Mouse (Mus musculus) layer of hippocampus, postnatal 14 days (tissue): ENCODE measurements around the gene Lrrc9. TPM values are rescaled to one million over a fixed set of nuclear protein-coding genes. Genes with fewer than 3 reads are reported as not detected.
A peak's percentile ranks its signal among the peaks of the same experiment; 100 is the strongest.

Experiments used
- DNase-seq, 2 experiments: peaks; one replicate each; pipeline ENCODE4 v3.0.0; 2021 to 2022; ENCODE audit warnings: low spot score in 2 of 2, mixed read lengths in 1 of 2
- long read RNA-seq, 2 experiments: library from polyadenylated mRNA; stranded (forward); transcript quantifications; one replicate each; pipeline ENCODE4 v2.0.0; 2021
- total RNA-seq, 2 experiments: library from RNA; stranded (reverse); gene quantifications; 2 replicates each; pipeline ENCODE4 v1.2.3; 2021

Gene Lrrc9
- total RNA-seq = 1 to 10 TPM; 1.5 to 1.6 TPM
- long read RNA-seq, experiment 1 = 0 reads
- long read RNA-seq, experiment 2 = 0 reads

DNA sequence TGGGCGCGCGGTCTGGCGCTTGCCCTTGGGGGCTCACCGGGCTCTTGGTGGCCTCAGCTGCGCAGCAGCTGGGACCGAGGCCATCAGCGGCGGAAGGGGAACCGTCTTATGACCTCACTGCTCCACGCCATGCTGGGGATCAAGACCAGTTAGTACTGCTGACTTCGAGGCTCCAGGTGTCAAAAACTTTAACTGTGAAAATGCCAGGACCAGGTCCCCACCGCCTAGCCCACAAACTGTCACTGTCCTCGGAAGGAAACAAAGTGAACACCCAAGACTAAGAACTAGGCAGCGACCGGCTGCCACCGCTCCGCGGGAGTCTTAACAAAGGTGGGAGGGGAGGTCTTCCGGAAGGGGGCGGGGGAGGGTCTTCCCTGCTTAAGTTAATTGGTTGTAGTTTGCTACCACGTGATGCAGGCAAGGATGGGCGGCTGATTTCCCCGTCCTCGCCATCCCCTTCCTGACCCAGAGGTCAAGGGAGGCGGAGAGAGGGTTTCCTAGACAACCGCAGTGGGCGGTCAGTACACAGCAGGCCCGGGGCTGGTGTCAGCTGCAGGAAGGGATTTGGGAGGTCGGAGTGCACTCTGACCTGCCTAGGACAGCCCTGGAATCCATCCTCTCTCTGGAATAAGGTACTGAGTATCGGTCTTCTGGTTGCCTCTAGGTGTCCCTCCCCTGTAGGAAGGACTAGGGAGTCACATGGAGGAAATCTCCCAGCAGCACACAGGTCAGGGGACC is at the start of gene Lrrc9:
Gene Lrrc9 (plus strand): TSS at position 28 of the 738 bp plus-strand sequence.
- DNase-seq = peak in 1 of 2 experiments; percentile 10

DNA sequence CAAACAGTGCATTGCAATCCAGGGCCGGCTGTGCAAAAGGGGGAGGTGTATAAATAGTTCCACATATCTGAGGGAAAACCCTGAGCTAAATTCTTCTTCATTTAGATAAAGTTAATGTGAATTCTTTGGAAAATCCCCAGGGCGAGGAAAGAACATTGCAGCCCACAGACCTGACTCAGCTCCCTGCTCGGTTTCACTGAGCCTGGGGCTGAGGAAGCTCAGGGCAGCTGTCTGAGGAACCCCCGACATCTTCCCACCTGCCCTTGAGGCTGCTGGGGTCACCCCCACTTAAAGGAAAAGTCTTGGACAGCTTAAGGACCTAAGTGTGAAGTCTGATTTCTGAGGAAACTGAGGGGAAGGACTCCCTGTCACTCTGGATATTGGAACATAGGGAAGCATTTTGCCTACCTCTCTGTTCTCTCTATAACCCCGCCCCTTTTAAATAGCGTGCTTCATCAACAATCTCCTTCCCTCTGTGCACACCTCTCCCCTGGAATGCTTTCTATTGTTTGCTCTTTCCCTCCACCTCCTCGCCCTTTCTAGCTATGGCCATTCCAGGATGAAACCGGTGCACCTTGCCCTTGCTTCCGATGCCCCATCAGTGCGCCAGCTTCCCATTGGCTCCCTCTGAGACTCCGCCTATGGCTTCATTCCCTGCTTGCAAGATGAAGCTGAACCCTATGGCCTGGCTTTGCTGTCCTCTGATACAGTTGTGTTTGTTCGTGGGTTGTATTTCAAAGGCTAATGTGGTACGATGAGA is 48.4 kb upstream of the Lrrc9 start:
- no peak for DNase-seq

DNA sequence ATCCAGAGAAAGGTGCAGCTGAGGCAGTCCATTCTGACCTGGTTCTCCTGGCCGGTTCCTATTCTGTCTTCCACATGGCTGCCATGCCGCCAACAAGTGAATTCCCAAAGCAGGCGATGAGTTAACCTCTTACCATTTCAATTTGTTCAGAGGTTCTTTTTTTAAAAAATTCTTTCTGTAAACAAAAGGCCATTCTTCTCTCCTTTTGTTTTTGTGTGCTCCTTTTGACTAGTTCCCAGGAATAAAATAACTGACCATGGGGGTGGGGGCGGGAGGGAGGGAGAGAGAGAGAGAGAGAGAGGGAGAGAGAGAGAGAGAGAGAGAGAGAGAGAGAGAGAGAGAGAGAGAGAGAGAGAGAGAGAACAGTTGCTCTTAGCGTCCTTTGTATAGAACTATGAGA is 36.6 kb upstream of the Lrrc9 start:
- no peak for DNase-seq

DNA sequence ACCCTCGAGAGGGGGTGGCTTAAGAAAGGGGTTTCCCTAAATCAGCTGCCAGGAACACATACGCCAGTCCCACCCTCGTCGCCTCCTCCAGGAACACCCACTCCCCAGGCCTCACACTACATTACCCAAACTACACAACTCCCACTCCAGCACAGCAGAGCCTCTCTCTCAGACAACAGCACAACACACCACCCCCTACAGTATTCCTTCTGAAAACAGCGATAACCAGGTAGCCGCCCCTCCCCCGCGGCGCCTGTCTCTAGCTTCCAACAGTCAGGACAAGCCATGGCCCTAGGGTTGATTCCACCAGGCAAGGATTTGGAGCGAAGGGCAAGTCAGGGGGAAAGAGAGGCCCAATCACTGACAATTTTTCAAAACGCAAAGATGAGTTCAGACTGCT is 34.5 kb upstream of the Lrrc9 start:
- DNase-seq = peak; percentile 19 to 30

DNA sequence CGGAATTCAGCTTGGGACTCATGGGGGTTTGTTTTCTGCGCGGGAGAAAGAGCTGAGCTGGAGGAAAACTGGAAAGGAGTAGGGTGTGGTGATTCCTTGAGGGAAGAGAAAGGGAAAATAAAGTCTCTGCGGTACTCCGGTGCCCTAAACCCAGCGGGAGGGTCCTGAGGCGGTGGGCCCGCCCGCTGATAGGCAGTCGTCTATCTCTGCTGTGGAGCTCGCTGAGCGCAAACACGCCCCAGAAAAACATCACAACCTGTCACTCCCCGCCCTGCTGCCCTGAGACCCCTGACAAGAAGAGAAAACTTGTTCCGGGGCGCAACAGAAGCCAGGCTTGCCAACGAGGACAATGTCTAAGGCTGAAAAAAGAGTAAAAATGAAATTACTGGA is 34.0 kb upstream of the Lrrc9 start:
- DNase-seq = no peak

DNA sequence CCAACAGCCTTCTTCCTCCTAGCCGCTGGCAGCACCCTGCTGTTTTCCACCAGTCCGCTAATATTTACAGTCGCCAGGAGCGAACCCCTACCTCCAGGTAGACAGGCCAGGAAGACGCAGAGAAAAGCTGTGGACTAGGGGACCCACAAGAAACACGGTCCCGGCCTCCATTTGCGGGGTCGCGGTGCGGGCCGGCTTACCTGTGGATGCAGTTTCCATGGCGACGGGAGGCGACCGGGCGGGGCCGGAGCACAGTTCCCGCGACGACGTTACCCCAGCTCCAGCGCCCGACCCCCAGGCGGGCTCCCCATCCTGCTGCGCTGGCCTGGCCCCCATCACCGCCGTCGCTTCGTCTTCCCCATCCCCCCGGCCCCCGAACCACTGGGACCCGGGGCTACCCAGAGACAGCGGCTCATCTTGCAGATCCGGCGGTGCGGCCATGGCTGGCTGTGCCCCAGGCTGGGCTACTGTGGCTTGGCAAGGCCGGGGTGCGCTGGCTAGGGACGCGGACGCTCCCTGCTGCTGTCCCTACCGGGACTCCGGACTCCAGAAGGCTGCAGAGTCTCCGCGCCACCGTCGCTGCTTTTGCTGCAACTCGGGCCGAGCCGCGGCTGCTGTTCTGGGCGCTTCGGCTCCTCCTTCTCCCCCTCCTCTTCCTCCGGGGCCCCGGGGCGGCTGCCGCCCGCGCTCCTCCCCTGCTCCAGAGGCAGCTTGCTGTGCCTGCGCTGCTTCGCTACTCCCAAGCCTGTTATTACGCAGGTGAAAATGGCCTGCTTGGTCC is 33.4 kb upstream of the Lrrc9 start:
- DNase-seq = peak; percentile 64 to 70

DNA sequence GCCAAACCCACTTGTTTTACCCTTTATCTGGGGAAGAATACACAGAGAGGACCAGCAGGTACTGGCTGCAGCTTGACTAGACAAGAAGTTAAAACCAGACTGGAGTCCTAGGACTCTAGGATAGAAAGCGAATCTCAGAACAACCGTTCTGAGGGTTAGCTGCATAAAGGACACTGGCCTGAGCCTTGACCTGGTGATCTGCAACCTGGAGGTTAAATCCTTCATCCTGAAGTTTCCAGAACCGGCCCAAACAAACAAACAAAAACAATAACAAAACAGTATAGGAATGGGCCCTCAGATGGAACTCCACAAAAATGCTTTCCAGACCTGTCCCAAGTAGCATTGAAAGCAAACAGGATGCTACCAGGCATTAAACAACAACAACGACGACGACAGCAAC is 32.7 kb upstream of the Lrrc9 start, which contains the start of gene Rtn1:
Gene Rtn1 (minus strand): TSS at position 101 of the 400 bp plus-strand sequence.
- no peak for DNase-seq

DNA sequence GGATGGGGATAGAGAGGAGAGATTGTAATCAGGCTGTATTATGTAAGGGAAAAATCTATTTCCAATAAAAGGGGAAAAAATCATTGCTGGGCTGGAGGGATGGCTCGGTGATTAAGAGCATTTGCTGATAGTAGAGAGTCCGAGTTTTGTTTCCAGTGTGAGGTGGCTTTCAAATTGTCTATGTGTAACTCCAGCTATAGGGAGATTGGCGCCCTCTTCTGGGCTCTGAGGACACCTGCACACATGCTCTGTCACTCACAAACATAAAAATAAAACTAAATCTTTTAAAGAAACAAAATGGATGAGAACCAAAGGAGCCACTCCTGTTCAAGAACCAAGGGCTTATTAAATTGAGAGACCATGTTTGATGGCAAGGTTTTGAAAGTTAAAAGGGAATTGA is 23.9 kb upstream of the Lrrc9 start:
- peak in 1 of 2 experiments; percentile 30 for DNase-seq

DNA sequence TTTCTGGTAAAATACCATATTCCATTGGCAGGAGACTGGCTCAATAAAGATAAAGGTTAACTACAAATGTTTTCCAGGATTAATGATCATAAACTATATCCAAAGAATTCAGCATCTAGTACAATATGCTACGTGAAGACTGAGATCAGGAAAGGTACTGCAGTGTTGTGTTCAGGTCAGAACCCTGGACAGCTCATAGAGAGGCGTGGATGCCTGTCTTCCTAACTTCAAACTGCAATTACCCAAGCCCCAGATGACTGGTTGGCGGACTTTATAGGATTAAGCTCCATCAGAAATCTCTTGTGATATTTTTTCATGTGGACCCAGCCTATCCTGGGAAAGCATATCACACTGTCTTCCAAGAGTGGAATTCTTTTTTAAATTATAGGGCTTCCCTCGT is 19.0 kb upstream of the Lrrc9 start:
- DNase-seq = no peak

DNA sequence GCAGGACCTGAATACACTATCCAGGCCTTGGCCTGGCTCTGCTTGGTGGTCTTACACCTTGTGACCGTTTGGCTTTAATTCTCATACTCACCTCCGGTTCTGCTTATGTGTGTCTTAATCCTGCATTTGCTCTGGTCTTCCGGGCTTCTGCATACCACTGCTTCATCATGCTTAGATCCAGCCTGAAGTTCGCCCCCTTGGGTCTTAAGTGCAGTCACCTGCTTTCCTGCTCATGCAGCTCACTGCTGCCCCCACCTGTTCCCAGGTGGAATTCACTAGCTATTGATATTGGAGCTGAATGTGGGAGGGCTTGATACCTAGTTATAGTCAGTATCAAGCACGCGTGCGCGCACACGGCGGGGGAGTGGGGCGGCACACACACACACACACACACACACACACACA is 13.9 kb upstream of the Lrrc9 start:
- peak; percentile 71 to 84 for DNase-seq

DNA sequence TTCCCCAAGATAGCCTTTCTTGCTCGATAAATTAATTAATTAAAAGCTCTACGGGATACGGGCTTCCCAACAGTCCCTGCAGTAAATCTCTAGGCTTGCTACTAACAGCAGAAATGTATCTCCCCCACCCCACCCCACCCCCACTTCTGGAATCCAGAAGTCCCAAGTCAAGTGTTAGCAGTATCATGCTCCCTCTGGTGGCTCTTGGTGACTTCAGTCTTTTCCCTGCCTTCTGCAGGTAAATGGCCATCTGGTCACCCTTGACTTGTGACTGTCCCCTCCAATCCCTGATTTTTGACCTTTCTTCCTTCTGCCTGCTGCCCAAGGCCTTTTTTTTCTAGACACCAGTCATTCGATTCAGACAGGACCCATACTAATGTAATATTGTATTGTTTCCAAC is 9.5 kb upstream of the Lrrc9 start:
- DNase-seq = no peak

DNA sequence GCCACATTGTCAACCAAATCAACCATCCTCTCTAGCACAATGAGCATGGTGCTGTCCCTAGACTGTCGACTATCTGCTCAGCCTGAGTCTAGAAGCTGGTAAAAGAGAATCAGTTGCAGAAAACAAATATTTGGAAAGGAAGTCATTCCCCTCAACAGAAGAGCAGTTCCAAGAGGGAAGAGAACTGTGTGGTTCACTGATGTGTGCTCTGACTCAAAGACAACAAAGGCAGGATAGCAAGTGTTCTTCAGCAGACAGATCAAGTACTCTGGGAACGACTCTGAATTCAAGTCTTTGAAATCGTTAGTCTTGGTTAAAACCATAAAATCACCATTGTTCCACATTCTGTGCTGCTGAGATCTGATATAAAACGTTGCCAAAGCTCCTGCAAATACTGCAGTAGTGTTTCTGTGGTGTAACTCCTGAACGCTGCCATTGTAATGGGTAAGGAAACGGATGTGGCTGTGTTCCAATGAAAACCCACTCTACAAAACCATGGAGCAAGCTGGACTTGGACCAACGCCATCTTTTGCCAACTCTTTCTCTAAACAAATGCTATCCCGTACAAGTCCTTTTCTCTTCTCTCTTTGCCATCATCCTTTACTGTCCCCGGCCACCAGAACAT is 8.3 kb upstream of the Lrrc9 start:
- DNase-seq = peak in 1 of 2 experiments; percentile 22

DNA sequence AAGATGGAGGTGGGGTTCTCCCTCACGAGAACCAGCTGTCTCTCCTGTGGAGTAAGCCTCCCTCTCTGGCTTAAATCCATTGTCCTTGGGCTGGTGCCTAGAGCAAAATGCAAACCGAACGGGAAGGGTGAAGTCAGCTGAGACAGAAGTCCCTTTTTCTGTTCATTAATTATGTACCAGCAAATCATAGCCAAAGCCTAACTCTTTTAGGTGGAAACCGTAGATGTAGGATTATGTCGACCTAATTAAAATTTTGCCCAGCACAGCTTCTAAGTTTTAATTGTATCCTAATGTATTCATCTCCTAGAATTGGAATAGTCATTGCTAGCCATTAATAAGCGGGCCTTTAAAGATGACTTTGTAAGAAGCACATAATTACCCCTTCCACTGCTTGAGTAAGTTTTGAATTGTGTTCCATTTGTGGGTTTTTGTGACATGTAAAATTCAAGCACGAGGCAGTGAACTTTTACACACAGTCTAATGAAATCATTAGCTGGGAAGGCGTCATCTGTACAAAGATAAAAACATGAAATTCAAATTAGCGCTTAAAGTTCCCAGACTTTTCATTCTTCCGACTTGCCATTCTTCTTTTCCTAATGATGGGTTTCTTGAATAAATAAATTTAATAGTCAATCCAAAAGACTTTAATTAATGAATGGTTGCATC is 3.9 kb upstream of the Lrrc9 start:
- DNase-seq = peak in 1 of 2 experiments; percentile 9

DNA sequence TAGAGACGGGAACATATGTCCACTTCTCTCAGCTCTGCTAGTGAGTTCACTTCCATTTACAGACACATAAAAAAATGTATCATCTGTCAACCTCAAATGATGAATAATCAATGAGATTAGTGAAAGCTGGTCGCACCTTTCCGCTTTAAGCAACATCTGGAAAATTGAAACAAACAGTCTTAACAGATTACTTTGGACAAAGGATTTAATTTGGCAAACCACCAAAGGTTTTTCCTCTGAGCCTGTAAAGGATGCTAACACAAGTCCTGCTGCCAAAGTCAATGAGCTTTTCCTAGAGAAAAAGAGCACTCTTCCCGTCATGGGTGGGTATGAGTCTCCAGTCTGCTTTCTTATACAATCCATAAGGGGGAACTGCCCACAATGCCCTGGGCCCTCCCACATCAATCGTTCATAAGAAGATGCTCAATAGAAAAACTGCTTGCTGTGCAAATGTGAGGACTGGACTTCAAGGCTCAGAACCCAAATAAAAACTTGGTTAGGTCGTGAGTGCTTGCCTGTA is 2.6 kb upstream of the Lrrc9 start:
- DNase-seq = no peak

DNA sequence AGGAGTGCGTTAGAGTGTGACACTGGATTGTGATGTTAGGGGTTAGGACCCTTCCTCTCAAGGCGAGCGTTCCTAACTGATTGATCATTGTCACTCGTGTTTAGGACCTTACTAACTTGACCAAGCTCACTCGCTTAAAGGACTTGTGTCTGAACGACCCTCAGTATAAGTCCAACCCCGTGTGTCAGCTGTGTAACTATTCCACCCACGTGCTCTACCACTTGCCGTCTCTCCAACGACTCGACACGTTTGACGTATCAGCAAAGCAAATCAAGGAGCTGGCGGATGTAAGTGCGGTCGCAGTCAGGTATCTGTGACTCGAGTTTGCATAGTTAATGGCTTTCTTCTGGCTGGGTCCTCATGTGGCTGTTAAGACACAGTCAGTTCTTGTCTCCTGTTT is 12.3 kb downstream of the Lrrc9 start:
- DNase-seq = no peak

DNA sequence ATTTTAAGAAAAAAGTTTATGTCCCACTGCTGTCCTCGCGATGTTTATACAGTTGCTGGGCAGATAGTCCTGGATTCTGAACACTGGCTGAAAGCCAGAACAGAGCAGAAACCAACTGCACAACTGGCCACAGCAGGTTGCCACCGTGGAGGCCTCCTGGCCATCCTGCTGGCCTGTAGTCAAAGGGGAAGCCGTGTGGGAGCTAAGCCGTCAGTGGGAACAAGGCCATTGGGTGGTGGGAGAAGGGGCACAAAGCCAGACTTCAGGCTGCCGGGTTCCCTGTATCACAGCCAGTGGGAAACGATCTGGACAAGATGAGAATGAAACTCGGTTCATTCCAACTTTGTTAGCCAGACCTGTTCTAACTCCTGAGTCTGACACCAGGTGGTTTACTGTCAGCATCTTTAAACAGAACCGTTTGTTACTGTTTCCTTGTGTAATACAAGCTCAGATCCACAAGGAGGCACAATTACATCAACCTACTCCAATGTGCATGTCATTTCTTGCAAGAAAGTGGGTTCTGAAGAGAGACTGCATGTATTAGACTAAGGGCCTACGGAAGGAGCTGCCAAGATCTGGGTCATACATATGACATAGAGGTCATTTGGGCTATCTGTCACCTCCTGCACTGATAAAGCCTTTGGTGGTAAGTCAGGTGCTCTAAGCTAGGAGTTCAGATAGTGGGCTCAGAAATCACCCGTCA is 19.7 kb downstream of the Lrrc9 start:
- DNase-seq = peak in 1 of 2 experiments; percentile 46

DNA sequence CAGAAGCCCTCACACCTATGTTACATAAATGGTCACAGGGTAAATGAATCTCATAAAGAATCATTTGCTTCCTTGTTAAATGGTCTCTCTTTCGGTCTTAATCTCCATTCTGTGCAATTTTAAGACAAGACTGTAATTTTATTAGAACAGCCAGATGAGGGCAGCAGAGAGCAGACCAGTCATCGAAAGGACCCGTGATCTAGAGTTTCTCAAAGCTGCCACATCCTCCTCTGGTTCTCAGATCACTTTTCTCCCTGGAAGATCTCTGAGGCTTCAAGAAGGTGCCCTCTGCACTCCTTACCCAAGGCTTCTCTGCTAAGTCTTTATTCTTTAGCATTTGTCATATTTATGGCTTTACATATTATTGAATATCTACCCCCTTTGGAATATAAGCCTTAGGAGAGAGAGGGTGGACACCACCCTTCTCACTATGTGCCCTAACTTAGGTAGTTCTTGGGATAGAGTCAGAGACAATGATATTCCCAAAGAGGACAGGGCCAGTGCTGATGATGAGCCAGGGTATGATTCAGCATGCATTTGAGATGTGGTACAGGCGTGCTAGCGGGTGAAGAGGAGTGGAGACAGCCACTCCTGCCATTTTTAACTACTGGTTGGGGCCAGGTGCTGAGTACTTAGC is 20.3 kb downstream of the Lrrc9 start:
- DNase-seq = peak; percentile 35 to 77

DNA sequence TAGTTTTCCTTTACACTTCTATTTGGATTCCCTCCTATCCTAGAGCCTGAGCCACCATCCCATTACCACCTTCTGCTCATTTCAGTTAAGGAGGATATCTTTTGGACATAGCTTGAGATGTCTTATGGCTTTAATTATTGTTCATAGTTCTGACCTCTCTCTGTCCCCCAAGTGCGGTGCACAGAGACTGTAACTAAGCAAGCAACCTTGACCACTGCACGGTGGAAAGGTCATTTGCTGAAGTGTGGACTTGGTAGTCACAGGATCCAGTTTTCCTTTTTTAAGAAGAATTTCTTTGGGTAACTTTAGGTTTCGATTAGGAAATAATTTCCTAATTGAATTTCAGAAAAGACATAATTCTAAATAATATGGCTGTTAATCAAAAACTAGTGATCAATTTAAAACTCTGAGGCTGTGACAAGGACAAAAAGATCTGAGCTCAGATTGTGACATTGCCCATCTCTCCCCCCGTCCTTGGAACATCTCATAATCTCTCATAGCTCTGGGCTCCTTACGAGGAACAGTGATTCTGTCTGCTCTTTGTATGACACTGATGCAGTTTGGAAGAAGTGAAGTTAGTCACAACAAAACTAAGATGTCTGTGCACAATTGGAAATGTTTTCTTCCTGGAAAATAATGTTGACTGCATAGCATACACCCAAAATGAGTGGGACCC is 24.3 kb downstream of the Lrrc9 start:
- DNase-seq = no peak

DNA sequence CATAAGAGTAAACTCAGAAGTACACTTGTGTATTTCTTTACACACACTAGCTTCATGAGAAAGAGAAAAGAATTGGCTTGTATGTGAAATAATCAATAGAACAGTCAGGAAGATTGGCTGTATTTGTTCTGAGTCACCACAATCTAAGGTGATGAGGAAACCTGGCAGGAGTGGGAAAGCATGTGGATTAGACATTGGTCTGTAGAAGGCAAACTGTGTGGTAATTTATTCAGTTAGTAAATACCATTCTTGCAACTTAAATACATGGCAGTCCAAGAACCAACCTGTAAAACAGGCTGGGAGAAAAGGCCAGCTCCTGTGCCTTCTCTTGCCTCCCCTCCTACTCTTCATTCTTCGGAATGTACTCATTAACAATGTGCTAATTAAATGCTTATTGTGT is 25.6 kb downstream of the Lrrc9 start:
- no peak for DNase-seq
